ENCODE assay signal across 9 mouse cellular contexts in the genomic region with DNA sequence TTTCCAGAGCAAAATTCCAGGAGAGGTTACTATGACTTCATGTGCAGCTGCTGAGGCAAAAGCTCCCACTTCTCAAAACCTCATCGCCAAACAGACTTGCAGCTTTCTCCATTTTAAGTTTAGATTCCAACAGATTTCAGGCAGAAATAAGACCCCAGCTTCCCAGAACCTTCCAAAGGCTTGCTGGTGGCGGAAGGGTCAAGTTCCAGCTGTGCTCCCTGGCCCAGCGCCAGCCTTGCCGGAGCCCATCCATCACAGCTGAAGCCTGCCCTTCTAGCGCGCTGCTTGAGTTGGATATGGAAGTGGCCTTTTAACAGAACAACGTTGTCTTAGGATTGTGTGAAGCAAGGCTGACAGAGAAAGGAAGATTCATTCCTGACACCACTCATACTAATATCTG.
DNase-seq lines count a peak whose midpoint lies in the region; ATAC-seq lines count a peak whose summit lies in the region.
"Had no signal": no experiment of that assay in that cellular context is flagged by ENCODE, and none has a peak within 500 bp of the region (broad histone marks: within the 10 kb centered on the region; RNA-seq: fewer than 3 reads in every experiment).

No protein-coding gene starts in this region.

- no peaks in the 10 kb centered on the region for H3K27me3 ChIP-seq in embryonic facial prominence, embryonic 12.5 days
- H3K27me3 ChIP-seq in hindbrain, embryonic 12.5 days = no peaks in the 10 kb centered on the region
- H3K27me3 ChIP-seq: megakaryocyte, embryonic 14.5 days had no signal

- H3K9me3 ChIP-seq in embryonic facial prominence, embryonic 12.5 days = no peaks in the 10 kb centered on the region
- H3K9me3 ChIP-seq in hindbrain, embryonic 12.5 days (replicated peaks) = no peaks in the 10 kb centered on the region

- H3K36me3 ChIP-seq in embryonic facial prominence, embryonic 12.5 days = no peaks in the 10 kb centered on the region
- no peaks in the 10 kb centered on the region for H3K36me3 ChIP-seq in hindbrain, embryonic 12.5 days

- no peak overlapping the region for H3K4me2 ChIP-seq in embryonic facial prominence, embryonic 12.5 days (replicated peaks)
- H3K4me2 ChIP-seq in hindbrain, embryonic 12.5 days (replicated peaks) = no peak overlapping the region

- peak; percentile 59 for DNase-seq in left cerebral cortex, postnatal 4 days
- no peak for DNase-seq in left cerebral cortex, postnatal 36 days (ENCODE audit: low spot score in 2 of 2)
- DNase-seq in lung, postnatal 4 days = peak; percentile 65 to 87
- no peak for DNase-seq in thymus, postnatal 10 days (ENCODE audit: low spot score in 2 of 2)
- DNase-seq in Muller cell, postnatal 12 days (ENCODE audit: inconsistent ontology term) = no peak

- 8% methylated on average over 7 of the region's 7 CpGs for WGBS in embryonic facial prominence, embryonic 12.5 days
- whole genome bisulfite sequencing in hindbrain, embryonic 12.5 days = 11% methylated on average over 7 of the region's 7 CpGs

- peaks cover 22% of the 10 kb centered on the region; the same call in 1 of the 2 replicates for H3K4me1 ChIP-seq in embryonic facial prominence, embryonic 12.5 days
- H3K4me1 ChIP-seq in hindbrain, embryonic 12.5 days = peaks cover 19% of the 10 kb centered on the region
- H3K4me1 ChIP-seq: megakaryocyte, embryonic 14.5 days had no signal

- no peak overlapping the region; the same call in 1 of the 2 replicates for H3K4me3 ChIP-seq in embryonic facial prominence, embryonic 12.5 days
- H3K4me3 ChIP-seq in hindbrain, embryonic 12.5 days = no peak overlapping the region
- H3K4me3 ChIP-seq: megakaryocyte, embryonic 14.5 days had no signal

- H3K27ac ChIP-seq in embryonic facial prominence, embryonic 12.5 days = peak overlapping the region; percentile 4
- H3K27ac ChIP-seq in hindbrain, embryonic 12.5 days = peak overlapping the region; percentile 55; the same call in 1 of the 2 replicates

- intact Hi-C loops in left cerebral cortex, postnatal 4 days (cut with DNase I) = no loop called here
- intact Hi-C loops in left cerebral cortex, postnatal 36 days (cut with DNase I) = no loop called here

- no peak overlapping the region for H3K9ac ChIP-seq in embryonic facial prominence, embryonic 12.5 days
- H3K9ac ChIP-seq in hindbrain, embryonic 12.5 days = no peak overlapping the region

- peak; percentile 67; the same call in 1 of the 2 replicates for ATAC-seq in embryonic facial prominence, embryonic 12.5 days (ENCODE audit: insufficient number of reproducible peaks, insufficient read depth, low FRiP score, low TSS enrichment)
- peak; percentile 56; the same call in 1 of the 2 replicates for ATAC-seq in hindbrain, embryonic 12.5 days (ENCODE audit: low FRiP score)
- ATAC-seq in monocyte, adult 5-6 weeks (replicated peaks; ENCODE audit: insufficient number of reproducible peaks, low FRiP score, low TSS enrichment, poor library complexity, severe bottlenecking) = no peak

Comparison
In these comparisons a context has a peak if more than half of its experiments do, and no peak if none do; other contexts are left out.
1. DNase-seq: peak in left cerebral cortex, postnatal 4 days (single experiment) and lung, postnatal 4 days (2 of 2); none in left cerebral cortex, postnatal 36 days (0 of 2), thymus, postnatal 10 days (0 of 2) and Muller cell, postnatal 12 days (single experiment).